Mouse (Mus musculus): ENCODE measurements at regions not wholly inside any gene's neighbourhood (a gene's known extent, or its start where the extent isn't known, plus 50 kb on each side); places are given as distances from the start of the nearest gene placed in this dataset.
A peak's percentile ranks its signal among the peaks of the same experiment; 100 is the strongest.

GRCm38 (mm10) chr10:54601993-54602392 lies 525.6 kb upstream of the Man1a start:
- Histone ChIP-seq H3K4me1 (ENCODE audit: control insufficient read depth, insufficient read depth, low read length) (no peaks in the 10 kb centered on the region), H3K9me3 (replicated peaks; ENCODE audit: control insufficient read depth, insufficient read depth, low read length, poor library complexity, severe bottlenecking) (no peaks in the 10 kb centered on the region), H3K4me3 (ENCODE audit: low read depth, low read length) (no peak overlapping the region), H3K27me3 (ENCODE audit: control insufficient read depth, insufficient read depth, low read length, poor library complexity, severe bottlenecking) (no peaks in the 10 kb centered on the region), H3K27ac (ENCODE audit: insufficient read depth, low read length) (no peak overlapping the region), H3K9ac (ENCODE audit: low read depth, poor library complexity, severe bottlenecking) (no peak overlapping the region), H3K36me3 (ENCODE audit: control insufficient read depth, insufficient read depth, low read length, poor library complexity, severe bottlenecking) (no peaks in the 10 kb centered on the region)
- TF ChIP-seq CTCF (IDR thresholded peaks at IDR 0.05; ENCODE audit: low read depth, low read length) (no peak), POLR2A (IDR thresholded peaks at IDR 0.05; ENCODE audit: insufficient read depth, low read length) (no peak), EP300 (IDR thresholded peaks at IDR 0.05; ENCODE audit: insufficient read depth, low read depth, low read length) (no peak)

GRCm38 (mm10) chr10:54595072-54595471 lies 518.7 kb upstream of the Man1a start:
- no peaks in the 10 kb centered on the region for H3K27me3 ChIP-seq (ENCODE audit: control insufficient read depth, insufficient read depth, low read length, poor library complexity, severe bottlenecking)
- TF ChIP-seq CTCF (IDR thresholded peaks at IDR 0.05; ENCODE audit: low read depth, low read length) (no peak), POLR2A (IDR thresholded peaks at IDR 0.05; ENCODE audit: insufficient read depth, low read length) (no peak), EP300 (IDR thresholded peaks at IDR 0.05; ENCODE audit: insufficient read depth, low read depth, low read length) (no peak)
- no peak overlapping the region for H3K9ac ChIP-seq (ENCODE audit: low read depth, poor library complexity, severe bottlenecking)
- H3K4me1 ChIP-seq (ENCODE audit: control insufficient read depth, insufficient read depth, low read length), result no peaks in the 10 kb centered on the region
- H3K36me3 ChIP-seq (ENCODE audit: control insufficient read depth, insufficient read depth, low read length, poor library complexity, severe bottlenecking), result no peaks in the 10 kb centered on the region
- no peak overlapping the region for H3K27ac ChIP-seq (ENCODE audit: insufficient read depth, low read length)
- H3K4me3 ChIP-seq (ENCODE audit: low read depth, low read length), result no peak overlapping the region
- no peaks in the 10 kb centered on the region; the same call in 1 of the 2 replicates for H3K9me3 ChIP-seq (replicated peaks; ENCODE audit: control insufficient read depth, insufficient read depth, low read length, poor library complexity, severe bottlenecking)

GRCm38 (mm10) chr10:54558636-54559035 lies 482.2 kb upstream of the Man1a start:
- H3K27ac ChIP-seq (ENCODE audit: insufficient read depth, low read length), result no peak overlapping the region
- no peaks in the 10 kb centered on the region for H3K36me3 ChIP-seq (ENCODE audit: control insufficient read depth, insufficient read depth, low read length, poor library complexity, severe bottlenecking)
- no peak overlapping the region for H3K4me3 ChIP-seq (ENCODE audit: low read depth, low read length)
- no peak overlapping the region for H3K9ac ChIP-seq (ENCODE audit: low read depth, poor library complexity, severe bottlenecking)
- H3K27me3 ChIP-seq (ENCODE audit: control insufficient read depth, insufficient read depth, low read length, poor library complexity, severe bottlenecking), result no peaks in the 10 kb centered on the region
- no peak for TF ChIP-seq POLR2A (IDR thresholded peaks at IDR 0.05; ENCODE audit: insufficient read depth, low read length)
- peak; percentile 37 for TF ChIP-seq CTCF (IDR thresholded peaks at IDR 0.05; ENCODE audit: low read depth, low read length)
- TF ChIP-seq EP300 (IDR thresholded peaks at IDR 0.05; ENCODE audit: insufficient read depth, low read depth, low read length), result no peak
- H3K9me3 ChIP-seq (replicated peaks; ENCODE audit: control insufficient read depth, insufficient read depth, low read length, poor library complexity, severe bottlenecking), result no peaks in the 10 kb centered on the region
- no peaks in the 10 kb centered on the region for H3K4me1 ChIP-seq (ENCODE audit: control insufficient read depth, insufficient read depth, low read length)

GRCm38 (mm10) chr10:54551734-54552397 lies 475.5 kb upstream of the Man1a start:
- Histone ChIP-seq H3K4me3 (ENCODE audit: low read depth, low read length) (no peak overlapping the region), H3K4me1 (ENCODE audit: control insufficient read depth, insufficient read depth, low read length) (no peaks in the 10 kb centered on the region), H3K9ac (ENCODE audit: low read depth, poor library complexity, severe bottlenecking) (no peak overlapping the region), H3K27ac (ENCODE audit: insufficient read depth, low read length) (no peak overlapping the region), H3K36me3 (ENCODE audit: control insufficient read depth, insufficient read depth, low read length, poor library complexity, severe bottlenecking) (no peaks in the 10 kb centered on the region), H3K9me3 (replicated peaks; ENCODE audit: control insufficient read depth, insufficient read depth, low read length, poor library complexity, severe bottlenecking) (no peaks in the 10 kb centered on the region), H3K27me3 (ENCODE audit: control insufficient read depth, insufficient read depth, low read length, poor library complexity, severe bottlenecking) (no peaks in the 10 kb centered on the region)
- TF ChIP-seq CTCF (IDR thresholded peaks at IDR 0.05; ENCODE audit: low read depth, low read length) (no peak), EP300 (IDR thresholded peaks at IDR 0.05; ENCODE audit: insufficient read depth, low read depth, low read length) (no peak), POLR2A (IDR thresholded peaks at IDR 0.05; ENCODE audit: insufficient read depth, low read length) (no peak)

- Histone ChIP-seq H3K4me3 (ENCODE audit: low read depth, low read length) (no peak overlapping the region), H3K9ac (ENCODE audit: low read depth, poor library complexity, severe bottlenecking) (no peak overlapping the region), H3K27me3 (ENCODE audit: control insufficient read depth, insufficient read depth, low read length, poor library complexity, severe bottlenecking) (no peaks in the 10 kb centered on the region), H3K9me3 (replicated peaks; ENCODE audit: control insufficient read depth, insufficient read depth, low read length, poor library complexity, severe bottlenecking) (no peaks in the 10 kb centered on the region), H3K27ac (ENCODE audit: insufficient read depth, low read length) (no peak overlapping the region), H3K36me3 (ENCODE audit: control insufficient read depth, insufficient read depth, low read length, poor library complexity, severe bottlenecking) (no peaks in the 10 kb centered on the region), H3K4me1 (ENCODE audit: control insufficient read depth, insufficient read depth, low read length) (no peaks in the 10 kb centered on the region)
- no peak for TF ChIP-seq CTCF (IDR thresholded peaks at IDR 0.05; ENCODE audit: low read depth, low read length)
- TF ChIP-seq POLR2A (IDR thresholded peaks at IDR 0.05; ENCODE audit: insufficient read depth, low read length), result no peak
- no peak for TF ChIP-seq EP300 (IDR thresholded peaks at IDR 0.05; ENCODE audit: insufficient read depth, low read depth, low read length)
These were observed 474.3 kb upstream of the Man1a start for GRCm38 (mm10) chr10:54550665-54551064.

GRCm38 (mm10) chr10:54548977-54549376 lies 472.6 kb upstream of the Man1a start:
- no peak overlapping the region for H3K27ac ChIP-seq (ENCODE audit: insufficient read depth, low read length)
- no peaks in the 10 kb centered on the region for H3K9me3 ChIP-seq (replicated peaks; ENCODE audit: control insufficient read depth, insufficient read depth, low read length, poor library complexity, severe bottlenecking)
- no peaks in the 10 kb centered on the region for H3K4me1 ChIP-seq (ENCODE audit: control insufficient read depth, insufficient read depth, low read length)
- no peaks in the 10 kb centered on the region for H3K36me3 ChIP-seq (ENCODE audit: control insufficient read depth, insufficient read depth, low read length, poor library complexity, severe bottlenecking)
- no peak for TF ChIP-seq CTCF (IDR thresholded peaks at IDR 0.05; ENCODE audit: low read depth, low read length)
- no peak for TF ChIP-seq EP300 (IDR thresholded peaks at IDR 0.05; ENCODE audit: insufficient read depth, low read depth, low read length)
- no peak for TF ChIP-seq POLR2A (IDR thresholded peaks at IDR 0.05; ENCODE audit: insufficient read depth, low read length)
- no peak overlapping the region for H3K9ac ChIP-seq (ENCODE audit: low read depth, poor library complexity, severe bottlenecking)
- H3K4me3 ChIP-seq (ENCODE audit: low read depth, low read length), result no peak overlapping the region
- no peaks in the 10 kb centered on the region for H3K27me3 ChIP-seq (ENCODE audit: control insufficient read depth, insufficient read depth, low read length, poor library complexity, severe bottlenecking)
